Mouse (Mus musculus): ENCODE measurements at regions not wholly inside any gene's neighbourhood (a gene's known extent, or its start where the extent isn't known, plus 50 kb on each side); places are given as distances from the start of the nearest gene placed in this dataset.
"Not testable (repeated sequence)": the region's sequence is repeated elsewhere in the genome, so short reads cannot be mapped to it uniquely, and the experiment has no call there.

GRCm38 (mm10) chr12:109754986-109755385 is 154.9 kb upstream of the Rtl1 start:
- DNase-seq, result no peak

DNA sequence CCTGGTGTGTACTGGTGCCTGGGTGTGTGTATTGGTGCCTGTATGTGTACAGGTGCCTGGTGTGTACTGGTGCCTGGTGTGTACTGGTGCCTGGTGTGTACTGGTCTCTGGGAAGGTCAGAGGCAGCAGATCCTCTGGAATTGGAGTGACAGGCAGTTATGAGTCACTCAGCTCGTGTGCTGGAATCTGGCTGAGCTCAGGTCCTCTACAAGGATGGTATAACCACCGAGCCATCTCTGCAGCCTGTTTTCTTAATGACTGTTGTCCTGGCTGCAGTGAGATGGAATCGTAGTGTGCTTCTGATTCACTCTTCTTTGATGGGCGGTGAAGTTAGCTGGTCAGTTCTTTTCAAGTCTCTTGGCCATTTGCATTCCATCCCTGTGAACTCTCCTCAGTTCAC is 164.2 kb upstream of the Rtl1 start:
- DNase-seq, result no peak

DNA sequence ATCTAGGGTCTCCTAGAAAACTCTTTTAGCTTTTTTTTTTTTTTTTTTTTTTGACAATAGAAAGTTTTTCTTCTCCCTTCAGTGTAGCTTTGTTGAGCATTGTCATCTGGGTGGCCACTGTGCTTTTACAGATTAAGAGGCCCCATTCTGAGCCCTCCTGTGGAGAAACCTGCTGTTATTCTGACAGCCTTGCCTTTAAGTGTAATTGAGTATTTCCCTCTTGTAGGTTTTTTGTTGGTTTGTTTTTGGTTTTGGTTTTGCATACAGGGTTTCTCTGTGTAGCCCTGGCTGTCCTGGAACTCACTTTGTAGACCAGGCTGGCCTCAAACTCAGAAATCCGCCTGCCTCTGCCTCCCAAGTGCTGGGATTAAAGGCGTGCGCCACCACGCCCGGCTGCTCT is 166.5 kb upstream of the Rtl1 start:
- DNase-seq, result not testable (repeated sequence)

DNA sequence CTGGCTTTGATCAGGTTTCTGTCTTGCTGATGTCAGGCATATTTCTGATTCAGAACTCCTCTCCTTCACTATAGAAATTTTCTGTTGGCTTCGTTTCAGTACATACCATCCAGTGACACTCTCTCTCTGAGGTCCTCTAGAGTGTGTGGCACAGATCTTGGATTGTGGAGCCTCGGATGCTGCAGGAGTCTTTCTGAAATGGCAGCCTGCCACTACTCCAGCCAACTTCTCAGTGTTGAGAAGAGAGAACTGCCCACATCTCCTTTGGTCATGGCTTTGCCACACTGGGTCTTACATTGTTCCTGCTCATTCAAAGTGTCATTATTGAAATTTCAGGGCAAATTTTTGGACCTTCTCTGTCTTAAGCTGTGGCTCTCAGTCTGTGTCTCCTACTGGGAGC is 172.4 kb upstream of the Rtl1 start:
- no peak for DNase-seq

DNA sequence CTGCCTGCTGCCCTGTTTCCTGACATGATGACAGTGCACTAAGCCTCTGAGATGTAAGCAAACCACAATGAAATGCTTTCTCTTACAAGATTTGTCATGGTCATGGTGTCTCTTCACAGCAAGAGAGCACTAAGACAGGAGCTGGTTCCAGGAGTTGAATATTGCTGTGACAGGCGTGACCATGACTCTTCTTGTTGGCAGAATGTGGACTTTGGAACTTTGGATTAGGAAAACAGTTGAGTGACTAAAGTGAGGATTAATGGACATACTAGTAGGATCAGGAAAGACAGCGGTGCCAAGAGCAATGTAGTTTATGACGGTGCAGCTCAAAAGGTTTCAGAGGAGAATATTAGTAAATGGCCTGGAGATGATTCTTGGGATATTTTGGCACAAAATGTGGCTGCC is 173.8 kb upstream of the Rtl1 start:
- no peak for DNase-seq

DNA sequence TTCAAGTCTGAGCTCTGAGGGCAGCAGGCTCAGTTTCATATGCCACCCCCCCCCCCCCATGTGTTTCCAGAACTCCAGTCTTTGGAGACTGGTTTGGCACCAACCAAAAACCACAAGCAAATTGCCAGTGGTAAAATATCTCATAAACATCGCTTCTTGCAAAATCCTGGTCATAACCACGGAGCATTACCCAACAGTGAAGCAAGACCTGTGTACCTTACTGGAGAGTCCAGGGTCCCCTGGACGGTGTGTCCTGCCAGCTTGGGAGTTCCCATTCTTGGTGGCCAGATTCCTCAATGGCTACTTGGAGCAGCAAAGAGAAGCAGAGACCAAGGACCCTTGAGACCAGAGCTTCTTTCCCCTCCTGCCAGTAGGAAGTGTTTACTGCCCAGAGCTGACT is 198.7 kb upstream of the Rtl1 start:
- DNase-seq, result no peak

- DNase-seq, result no peak
Measured at GRCm38 (mm10) chr12:109799395-109799794, 199.3 kb upstream of the Rtl1 start.

DNA sequence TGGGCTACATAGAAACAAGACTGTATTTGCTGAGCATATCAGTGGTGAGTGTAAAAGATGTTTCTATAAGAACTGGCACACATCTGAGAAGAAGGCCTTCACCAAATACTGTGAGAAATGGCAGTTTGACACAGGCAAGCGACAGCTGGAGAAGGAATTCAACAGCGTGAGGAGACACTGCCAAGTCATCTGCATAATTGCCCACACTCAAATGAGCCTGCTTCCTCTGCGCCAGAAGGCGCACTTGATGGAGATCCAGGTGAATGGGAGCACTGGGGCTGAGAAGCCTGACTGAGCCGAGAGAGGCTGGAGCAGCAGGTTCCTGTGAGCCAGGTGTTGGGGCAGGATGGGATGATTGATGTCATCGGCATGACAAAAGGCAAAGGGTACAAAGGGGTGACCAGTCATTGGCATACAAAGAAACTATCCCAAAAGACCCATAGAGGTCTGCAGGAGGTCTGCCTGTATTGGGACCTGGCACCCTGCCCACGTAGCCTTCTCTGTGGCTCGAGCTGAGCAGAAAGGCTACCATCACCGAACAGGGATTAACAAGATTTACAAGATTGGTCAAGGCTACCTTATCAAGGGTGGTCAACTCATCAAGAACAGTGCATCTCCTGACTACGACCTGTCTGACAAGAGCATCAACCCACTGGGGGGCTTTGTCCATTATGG is 227.2 kb upstream of the Rtl1 start:
- DNase-seq, result no peak

DNA sequence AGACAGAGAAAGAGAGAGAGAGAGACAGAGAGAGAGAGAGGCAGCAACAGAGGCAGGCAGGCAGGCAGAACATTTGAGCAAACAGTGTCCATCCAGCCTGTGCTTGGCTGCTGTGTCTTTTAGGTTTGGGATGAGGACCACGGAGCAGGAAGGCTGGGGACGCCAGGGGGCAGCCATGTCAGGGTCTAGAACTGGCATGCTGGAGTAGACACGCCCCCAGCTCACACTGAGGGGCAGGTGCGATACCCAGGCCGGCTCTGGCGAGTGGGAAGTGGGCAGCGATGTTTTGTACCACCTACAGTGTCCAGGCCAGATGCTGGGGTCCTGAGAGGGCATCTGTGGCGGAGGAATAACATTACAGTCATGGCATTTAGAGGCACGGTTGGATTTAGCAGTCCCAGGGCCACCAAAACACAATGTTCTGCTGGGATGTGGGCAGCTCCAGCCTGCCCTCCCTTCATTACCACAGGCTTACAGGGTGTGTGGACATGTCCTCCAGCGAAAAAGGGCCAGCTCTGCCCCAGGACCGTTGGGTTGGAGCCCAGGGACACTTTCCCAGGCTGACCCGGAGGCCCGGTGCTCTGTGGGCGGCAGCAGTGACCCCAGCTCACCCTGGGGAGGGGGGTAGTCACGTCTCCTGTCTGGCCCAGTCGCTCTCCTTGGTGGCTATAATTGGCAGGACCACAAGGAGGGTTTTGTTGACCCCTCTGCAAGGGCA is 230.3 kb upstream of the Rtl1 start:
- DNase-seq, result no peak

DNA sequence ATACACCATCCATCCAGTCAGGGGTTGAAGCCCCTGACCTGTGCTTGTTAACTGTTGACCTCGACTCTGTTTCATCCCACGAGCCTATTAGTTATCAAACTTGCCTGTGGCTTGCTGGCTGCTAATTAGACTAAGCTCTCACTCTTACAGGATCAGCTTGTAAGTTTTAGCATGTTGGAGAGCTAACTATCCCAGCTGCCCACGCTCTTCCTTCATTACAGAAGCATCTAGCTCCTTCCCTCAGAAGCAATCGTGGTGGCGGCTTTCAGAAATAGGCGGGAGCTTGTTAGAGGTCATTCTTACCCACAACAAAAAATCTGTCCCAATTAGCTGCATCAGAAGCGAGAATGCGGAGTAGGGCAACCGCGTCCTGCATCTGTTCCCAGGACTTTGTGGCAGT is 232.8 kb upstream of the Rtl1 start:
- no peak for DNase-seq

DNA sequence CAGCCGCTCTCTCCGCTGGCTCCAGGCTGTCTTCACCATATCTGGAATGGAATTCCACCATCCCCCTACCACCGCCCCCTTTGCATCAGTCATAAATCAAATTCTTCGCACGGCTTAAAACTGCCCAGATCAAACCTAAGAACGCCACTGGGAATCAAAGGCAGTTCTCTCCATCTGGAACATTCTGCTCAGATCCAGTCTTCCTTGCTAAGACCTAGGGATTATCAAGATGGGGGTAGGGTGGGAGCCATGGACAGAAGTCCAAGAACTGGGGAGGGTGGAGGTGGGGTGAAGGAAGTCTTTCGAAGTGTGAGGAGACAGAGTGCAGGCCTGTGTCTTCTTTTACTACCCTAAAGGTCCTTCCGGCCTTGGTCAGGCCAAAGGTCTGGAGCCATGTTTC is 236.4 kb upstream of the Rtl1 start:
- no peak for DNase-seq

- no peak for DNase-seq
Measured at GRCm38 (mm10) chr12:109839126-109839587, 239.0 kb upstream of the Rtl1 start.

DNA sequence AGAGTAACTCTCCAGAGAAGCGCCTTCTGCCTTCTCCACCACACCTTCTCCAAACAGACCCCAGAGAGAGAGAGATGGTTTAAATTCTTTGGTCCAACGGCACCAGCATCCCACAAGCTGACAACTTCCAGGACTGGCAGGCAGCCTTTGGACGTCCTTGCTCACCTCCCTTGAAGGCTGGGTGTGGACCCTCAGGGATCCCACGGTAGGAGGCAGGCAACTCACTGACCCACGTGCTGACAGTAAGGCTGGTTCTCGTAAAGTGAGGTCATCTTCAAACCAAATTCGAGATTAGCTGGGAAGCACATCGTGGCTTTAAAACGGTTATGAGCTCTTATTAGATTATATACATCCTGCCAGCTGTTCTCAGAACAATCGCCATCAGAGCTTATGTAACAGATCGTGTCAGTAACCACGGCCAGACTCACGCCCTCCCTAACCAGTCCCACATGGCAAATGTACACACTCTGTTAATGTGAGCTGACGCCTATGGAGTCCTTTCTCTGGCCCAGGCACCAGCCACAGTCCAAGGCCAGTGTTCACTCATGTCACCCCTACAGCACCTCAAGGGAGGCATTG is 239.9 kb upstream of the Rtl1 start:
- DNase-seq, result no peak

DNA sequence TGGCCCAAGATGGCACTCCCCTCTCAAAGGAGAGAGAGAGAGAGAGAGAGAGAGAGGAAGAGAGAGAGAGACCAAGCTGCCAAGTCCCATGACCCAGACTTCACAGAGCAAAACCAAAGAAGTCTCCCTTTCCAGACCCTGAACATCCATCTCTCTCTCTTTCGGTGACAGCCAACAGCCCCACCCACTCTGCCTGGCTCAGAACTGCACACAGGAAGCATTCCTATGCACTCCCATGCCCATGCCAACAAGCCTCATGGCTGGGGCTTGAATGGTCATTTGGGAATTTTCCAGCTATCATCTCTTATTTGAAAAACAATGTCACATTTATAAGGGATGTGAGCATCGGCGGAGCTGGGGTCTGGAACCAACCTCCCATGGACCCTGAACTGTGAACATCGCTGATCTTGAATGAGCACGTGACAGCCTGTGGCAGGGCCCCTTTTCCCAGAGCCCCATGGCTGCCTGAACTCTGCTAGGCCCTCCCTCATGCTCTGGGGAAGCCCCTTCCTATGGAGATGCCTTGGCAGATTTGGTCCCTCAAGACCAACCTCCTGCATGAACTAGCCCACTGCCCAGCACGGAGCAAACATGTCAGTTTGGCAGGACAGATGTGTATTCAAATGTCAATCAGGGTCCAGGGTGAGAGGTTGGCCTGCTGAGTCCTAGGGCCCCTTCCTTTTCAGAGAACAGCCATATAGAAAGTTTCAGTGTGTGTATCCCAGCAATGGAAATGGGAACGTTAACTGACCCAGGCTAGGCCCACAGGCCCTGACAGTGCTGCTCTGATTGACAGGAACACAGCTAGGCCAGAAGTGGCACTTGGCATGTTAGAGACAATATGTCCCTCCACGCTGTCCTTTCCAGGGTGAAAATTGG is 244.8 kb upstream of the Rtl1 start:
- no peak for DNase-seq

DNA sequence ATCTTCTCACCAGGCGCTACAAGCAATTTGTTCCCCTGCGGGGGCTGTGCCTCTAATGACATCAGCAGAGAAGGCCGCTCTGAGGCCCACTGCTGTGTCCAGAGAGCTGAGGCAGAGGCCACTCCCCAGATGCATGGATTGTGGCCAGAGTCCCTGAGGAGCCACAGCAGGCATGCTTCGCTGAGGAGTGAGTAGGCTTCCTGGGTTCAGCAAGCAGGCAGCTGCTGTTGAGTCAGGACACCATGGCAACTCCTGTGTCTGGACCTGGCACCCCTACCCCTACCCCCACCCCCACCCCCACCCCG is 245.4 kb upstream of the Rtl1 start:
- DNase-seq, result no peak

DNA sequence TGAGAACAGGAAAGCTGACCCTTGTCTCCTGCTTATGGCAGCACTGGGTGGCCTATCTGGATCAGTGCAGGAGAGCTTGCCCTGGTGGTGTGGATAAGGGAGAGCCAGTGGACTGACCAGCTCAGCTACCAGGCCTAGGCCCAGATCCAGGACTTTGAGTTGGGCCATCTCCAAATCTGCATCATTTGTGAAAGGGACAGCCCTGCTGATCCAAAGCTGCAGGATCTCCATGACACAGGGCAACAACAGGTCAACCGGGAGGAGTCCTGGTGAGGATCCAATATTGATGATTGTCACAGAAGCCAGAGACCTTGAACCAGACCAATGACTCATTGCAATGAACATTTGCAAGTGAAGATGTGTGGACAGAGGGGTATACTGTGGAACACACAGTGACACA is 256.2 kb upstream of the Rtl1 start:
- no peak for DNase-seq

DNA sequence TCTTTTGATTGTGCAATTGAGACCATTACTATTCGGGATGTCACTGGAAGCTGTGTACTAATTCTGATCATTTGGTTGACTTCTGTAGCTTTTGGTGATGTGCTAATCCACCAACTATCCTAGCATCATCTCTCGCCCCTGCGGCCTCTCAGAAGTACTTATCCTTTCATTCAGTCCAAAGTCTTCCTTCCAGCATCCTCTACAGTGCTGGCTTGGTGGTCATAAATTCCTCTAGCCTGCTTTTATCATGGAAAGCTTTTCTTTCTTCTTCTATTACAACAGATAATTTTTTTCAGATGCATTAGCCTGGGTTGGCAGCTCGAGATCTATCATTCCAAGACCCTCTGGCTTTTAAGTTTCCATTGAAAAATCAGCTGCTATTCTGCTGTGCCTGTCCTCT is 257.6 kb upstream of the Rtl1 start:
- no peak for DNase-seq

- no peak for DNase-seq
Measured at GRCm38 (mm10) chr12:109864826-109865225, 264.7 kb upstream of the Rtl1 start.

GRCm38 (mm10) chr12:109871021-109871420 is 270.9 kb upstream of the Rtl1 start:
- DNase-seq, result no peak

- no peak for DNase-seq
Measured at GRCm38 (mm10) chr12:109874466-109874865, 274.3 kb upstream of the Rtl1 start.

DNA sequence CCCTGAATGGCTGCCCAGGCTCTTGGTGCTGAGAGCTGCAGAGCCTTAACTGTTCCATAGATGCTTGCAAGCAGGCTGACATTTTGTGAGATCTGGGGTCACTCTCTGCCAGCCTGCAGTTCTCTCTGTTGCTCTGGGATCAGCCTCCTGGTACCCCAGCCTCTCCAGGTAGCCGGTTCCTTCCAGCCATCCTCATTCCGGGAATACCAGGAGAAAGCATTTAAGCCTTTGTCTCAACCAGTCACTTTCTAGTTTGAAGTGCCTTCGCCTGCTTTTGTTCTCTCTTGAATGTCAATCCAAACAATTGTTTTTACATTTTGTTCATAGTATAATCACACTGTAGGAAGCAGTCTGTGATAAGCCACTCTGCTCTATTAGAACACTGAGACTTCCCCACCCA is 281.0 kb upstream of the Rtl1 start:
- no peak for DNase-seq

DNA sequence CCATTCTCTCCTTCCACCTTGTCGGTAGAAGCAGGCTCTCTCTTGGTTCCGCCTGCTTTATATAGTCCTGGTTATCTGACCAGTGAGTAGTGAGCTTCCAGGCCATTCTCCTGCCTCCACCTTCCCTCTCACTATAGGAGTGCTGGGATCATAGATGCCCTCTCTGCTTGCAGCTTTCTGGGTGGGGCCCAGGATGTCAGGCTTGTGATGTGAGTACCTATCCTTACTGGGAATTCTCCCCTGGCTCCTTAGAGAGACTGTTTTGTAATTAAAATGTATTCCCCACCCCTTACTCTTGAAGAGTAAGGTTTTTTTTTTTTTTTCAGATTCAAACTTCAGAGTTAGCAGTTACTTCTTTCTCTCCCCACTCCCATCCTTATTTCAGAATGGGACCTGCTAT is 291.1 kb upstream of the Rtl1 start:
- DNase-seq, result no peak

DNA sequence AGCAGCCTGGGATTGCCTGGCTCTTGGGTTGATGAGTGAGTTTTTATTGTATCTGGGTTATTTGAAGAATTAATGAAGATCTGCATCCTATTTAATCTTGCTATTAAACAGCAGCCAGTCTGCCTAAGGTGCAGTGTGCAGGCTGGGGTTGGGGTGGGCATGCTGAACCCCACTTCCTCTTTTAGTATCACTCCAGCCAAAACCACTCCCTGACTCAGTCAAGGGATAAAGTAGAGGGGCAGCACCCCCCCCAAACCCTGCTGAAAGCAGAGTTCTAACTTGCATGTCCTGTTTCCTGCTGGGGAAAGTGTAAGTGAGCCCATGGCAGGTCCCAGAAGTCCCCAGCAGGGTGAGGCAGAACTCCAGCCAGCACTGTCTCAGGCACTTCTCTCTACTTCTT is 292.7 kb upstream of the Rtl1 start:
- no peak for DNase-seq

GRCm38 (mm10) chr12:109893657-109894056 is 293.5 kb upstream of the Rtl1 start:
- DNase-seq, result no peak
